Mouse (Mus musculus) T-helper 1 cell (primary cell): ENCODE measurements at regions not wholly inside any gene's neighbourhood (a gene's known extent, or its start where the extent isn't known, plus 50 kb on each side); places are given as distances from the start of the nearest gene placed in this dataset.

ENCODE experiments used
- in situ Hi-C: fragments of 300-600 bp; cut with MboI, MseI; formaldehyde crosslinking; loops from one replicate; pipeline ENCODE4 v1.15.1; 2025; ENCODE audit warnings: high pct_unique_total_duplicates

DNA sequence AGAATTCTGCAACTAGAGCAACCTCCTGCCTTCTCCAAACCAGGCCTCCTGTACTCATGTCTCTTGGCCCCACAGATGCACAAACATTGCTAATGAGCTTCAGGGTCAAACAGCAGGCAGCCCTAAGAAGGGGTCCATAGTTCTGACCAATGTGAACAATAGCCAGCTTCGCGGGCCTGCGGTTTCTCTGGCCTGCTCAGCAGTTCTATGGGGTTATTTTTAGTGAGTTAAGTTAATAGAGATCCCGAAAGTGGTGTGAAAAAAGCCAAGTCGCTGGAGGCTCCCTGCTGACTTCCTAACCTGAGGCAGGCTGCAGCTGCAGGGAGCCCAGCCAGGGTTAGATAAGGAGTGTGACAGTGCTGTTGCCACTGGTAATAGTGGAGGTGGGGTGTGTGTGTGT is 106.6 kb downstream of the Pdcd6ip start:
- in situ Hi-C loops: no loop called here

DNA sequence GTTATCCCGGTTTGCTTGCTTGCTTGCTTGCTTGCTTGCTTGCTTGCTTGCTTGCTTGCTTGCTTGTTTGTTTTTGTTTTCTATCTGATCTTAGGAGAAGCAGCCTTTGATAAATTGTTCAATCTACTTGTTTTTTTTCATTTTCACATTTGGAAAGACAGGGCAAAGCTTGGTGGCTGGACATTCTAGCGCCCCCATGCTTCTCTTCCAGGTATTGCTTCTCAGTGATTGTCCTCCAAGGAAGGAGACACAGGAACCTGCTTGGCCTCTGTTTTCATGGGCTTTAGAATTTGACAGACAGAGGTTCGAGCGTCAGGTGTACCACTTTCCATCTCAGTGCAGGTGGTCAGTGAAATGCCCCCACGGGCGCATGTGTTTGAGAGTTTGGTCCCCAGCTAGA is 120.8 kb downstream of the Pdcd6ip start:
- in situ Hi-C loops: loop anchor here (5.0 kb wide), 1 partner anchor 100 kb away; no protein-coding TSS in a partner anchor

DNA sequence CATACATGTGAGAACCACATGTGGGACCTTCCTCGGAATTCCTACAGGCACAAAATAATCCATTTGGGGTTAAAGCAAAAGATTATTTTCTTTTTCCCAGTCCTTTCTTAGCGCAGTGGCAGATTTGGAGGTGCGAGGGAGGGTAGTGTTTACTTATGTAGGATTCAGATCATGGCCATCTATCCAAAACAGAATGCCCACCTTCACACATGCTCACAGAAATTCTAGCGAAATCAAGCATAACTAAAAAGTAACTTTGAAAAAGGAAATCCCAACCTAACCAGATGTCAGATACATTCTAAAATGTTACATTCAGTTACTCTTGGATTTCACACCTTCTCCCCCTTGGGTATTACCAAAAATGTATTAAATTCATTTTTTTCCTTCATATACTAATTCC is 121.6 kb downstream of the Pdcd6ip start:
- in situ Hi-C loops: loop anchor here (5.0 kb wide), 1 partner anchor 99 kb away; no protein-coding TSS in a partner anchor

DNA sequence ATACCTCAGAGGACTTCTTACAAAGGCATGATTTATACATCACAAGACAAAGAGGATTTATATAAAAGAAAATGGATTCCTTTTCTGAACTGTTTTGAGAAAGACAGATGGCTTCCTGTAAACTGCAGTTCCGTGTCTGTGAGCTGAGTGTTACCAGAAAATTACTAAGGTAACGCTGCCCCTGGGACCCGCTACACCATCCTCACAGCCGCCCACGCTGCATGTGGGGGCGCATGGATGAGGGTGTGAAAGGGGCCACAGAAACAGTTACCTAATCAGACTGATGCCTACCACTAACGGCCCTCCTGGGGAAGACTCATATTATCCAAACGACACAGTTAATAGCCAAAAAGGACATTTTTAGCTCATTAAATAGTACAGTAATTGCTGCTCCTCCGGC is 129.8 kb downstream of the Pdcd6ip start:
- in situ Hi-C loops: no loop called here

DNA sequence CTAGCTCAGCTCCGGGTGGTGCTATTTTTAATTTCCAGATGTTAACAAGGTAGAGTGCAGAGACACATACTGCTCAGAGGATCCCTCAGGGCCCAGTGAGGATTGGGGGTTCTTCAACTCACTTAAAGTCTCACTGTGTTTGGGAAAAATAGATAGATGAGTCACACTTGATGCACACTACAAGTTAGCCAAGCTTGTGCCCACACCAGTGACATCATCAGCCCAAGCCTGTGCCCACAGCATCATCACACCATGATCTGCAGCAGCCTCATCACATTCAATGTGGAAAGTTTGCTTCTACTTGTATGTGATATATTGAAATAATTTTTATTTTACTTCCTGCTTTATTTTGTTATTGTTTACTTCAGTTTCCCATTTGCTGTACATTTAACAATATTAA is 139.2 kb downstream of the Pdcd6ip start:
- in situ Hi-C loops: no loop called here

DNA sequence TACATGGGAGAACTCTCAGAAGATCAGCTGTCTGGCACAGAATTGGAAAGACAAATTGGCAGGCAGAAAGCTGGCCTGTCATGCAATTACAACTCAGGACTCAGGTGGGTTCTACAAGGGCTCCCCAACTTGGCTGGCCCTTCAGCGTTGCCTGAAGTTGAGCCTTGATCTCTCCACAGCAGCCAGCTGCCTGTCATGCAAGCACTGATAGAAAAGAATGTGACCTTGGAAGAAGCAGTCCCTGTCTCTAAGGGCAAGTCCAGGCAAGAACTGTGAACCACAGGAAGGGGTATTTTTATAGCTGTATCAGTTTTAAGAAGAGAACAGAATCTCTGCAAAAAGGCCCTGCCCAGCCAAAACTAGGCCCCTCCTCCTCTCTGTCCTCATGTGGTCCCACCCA is 140.4 kb downstream of the Pdcd6ip start:
- in situ Hi-C loops: no loop called here

DNA sequence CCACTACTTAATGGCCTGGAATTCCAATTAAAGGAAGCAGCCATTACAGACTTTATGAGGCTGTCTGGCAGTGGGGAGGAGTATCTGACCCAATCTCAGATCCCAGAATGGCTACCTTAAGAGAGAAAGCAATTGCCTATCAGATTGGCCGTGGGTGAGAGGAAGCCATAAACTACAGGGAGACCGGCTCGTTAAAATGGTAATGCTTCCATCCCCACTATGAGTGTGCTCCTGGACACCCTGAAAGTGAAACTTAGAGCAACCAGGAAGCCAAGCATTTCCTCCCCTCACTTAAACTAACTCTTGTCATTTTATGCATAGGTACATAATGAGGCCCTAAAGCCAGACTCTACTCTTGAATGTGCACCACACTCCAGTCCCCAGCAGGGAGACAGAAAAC is 141.4 kb downstream of the Pdcd6ip start:
- in situ Hi-C loops: no loop called here

DNA sequence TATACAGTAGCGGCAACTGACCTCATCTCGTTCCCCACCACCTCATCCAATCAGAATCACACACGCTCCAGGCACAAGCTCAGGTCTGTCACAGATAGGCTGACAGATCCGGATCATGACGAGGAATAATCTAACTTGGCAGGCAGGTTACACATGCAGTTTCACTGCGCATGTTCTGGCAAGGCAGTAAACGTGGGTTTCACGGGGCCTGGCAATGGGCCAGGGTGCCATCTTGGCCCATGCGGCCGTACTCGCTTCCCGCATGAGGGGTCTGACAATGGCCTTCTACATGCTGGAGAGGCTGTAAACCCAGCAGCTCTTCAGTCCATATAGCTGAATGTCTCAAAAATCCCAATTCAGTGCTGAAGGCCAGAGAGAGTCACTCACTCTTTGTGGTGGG is 154.1 kb downstream of the Pdcd6ip start:
- in situ Hi-C loops: no loop called here

DNA sequence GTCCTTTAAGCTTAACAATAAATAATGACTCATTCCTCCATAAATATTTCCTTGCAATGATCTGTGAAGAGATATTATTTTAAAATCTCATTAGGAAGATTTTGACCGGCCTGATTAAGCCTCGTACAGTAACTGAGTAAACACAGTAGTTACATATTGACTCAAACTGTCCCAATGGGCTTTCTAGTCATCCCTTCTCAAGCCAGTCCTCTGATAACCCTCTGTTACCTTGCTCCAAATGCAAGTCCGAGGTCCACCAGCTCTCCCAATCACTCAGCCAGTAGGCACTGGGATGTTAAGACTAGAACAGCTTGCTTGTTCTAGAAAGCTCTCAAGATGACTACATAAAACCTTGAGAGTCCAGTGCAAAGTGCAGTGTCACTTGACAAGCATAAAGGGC is 160.6 kb downstream of the Pdcd6ip start:
- in situ Hi-C loops: no loop called here

DNA sequence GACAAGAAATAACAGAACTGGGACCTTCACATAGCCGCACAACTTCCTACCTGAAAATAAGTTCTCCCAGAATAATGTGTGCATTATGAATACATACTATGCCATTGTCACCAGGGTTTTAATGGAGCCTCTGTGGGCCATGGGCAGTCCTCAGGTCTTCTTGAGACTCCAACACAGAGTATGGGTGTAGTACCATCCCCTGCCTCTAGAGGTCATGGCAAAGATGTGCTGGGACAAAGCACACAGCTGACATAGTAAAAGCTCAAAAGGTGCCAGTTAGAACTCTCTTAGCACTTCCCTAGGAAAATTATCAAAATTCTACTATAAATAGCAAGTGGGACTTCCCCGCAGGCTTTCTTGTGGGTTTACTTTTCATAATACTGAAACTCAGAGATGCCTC is 179.5 kb downstream of the Pdcd6ip start:
- in situ Hi-C loops: no loop called here

DNA sequence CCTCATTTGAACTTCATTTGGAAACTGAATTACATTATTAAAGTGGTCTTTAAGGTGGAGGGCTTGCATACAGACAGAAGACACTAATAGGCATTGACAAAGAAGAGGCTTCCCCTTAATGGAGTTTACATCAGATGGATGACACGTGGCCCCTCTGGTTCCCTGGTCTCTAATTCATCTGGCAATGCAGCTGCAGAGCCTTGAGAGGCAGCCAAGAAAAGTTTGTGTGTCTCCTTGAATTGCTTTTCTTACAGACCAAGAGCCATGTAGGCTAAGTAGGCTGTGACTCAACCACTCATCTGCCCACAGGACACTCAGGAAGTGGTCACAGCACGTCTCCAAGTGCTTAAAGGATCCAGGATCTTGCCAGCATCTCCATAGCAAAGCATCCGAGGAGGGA is 183.8 kb downstream of the Pdcd6ip start:
- in situ Hi-C loops: no loop called here

DNA sequence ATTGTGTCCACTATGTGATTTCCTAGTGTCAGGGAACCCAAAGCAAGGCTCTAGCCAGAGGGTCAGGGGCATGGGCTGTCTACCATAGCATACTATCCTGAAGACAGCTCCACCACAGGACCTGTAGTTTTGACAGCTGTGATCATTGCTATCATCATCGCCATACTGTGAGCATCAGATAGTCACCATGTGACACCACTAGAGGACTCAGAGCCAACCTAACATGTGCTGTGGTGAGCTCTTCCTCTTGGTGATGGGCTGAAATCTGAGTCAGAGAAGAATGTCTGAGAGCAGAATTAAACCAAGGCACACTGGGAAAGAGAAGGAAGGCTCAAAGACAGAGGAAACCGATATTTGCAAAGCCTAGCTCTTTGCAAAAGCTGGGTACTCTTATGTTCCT is 184.9 kb downstream of the Pdcd6ip start:
- in situ Hi-C loops: no loop called here

DNA sequence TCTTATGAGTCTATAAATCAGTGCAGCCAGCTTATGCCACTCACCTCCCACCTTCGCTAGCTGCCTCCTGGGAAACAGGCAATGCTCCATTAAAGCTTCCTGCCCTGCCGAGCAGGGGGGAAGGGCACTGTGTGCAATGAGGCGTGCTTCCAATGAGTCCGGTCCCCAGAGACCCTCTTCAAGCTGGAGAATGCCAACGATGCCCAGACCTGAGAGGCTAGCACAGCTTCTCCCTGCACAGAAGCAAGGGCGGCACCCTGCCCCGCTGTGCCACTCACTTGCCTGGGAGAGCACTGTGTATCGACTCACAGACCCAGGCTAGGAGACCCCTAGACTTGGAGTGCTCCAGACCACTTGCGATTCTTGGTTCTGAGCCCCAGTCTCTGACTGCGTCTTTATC is 188.3 kb downstream of the Pdcd6ip start:
- in situ Hi-C loops: no loop called here

DNA sequence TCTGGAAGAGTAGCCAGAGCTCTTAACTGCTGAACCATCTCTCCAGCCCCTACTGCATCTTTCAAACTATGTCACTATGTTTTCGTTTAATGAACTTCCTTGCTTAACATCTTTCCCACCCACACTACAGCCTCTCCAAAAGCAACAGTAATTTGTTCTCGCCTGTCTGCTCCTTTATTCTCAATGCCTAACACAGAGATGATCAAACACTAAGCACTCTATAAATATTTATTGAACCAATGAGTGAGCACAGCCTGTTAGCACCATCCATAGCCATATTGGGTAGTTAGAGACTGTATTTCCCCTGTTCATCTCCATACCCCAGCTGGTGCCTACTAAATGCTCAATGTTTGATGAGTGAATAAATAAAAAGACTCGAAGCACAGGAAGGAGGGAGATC is 189.6 kb downstream of the Pdcd6ip start:
- in situ Hi-C loops: no loop called here

DNA sequence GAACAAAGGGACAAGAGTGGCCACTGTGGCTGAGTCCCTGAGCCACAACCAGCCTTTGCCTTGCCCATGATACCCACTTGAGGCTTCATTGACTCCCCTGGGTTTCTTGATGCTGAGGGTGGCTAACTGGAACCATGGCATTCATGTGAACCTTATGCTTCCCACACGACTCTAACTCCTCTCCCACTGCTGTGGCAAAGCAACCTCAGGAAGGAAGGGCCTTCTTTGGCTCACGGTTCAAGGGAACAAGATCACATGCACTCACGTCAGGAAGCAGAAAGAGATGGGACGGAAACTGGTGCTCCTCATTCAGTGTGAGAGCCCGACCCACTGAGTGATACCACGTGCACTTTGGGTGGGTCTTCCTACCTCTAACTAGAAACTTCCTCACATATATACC is 190.3 kb downstream of the Pdcd6ip start:
- in situ Hi-C loops: no loop called here

DNA sequence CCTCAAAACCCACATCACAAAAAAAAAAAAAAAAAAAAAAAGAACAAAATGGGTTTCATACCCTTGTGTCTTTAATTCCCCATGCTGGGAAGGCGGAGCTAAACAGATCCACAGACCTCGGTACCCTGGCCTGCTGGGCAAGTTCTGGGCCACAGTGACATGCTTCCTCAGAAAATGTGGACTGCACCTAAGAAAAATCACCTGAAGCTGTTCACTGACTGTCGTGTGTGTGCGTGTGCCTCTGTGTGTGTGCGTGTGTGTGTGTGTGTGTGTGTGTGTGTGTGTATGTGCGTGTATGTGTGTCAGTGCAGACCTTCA is 192.4 kb downstream of the Pdcd6ip start:
- in situ Hi-C loops: no loop called here

DNA sequence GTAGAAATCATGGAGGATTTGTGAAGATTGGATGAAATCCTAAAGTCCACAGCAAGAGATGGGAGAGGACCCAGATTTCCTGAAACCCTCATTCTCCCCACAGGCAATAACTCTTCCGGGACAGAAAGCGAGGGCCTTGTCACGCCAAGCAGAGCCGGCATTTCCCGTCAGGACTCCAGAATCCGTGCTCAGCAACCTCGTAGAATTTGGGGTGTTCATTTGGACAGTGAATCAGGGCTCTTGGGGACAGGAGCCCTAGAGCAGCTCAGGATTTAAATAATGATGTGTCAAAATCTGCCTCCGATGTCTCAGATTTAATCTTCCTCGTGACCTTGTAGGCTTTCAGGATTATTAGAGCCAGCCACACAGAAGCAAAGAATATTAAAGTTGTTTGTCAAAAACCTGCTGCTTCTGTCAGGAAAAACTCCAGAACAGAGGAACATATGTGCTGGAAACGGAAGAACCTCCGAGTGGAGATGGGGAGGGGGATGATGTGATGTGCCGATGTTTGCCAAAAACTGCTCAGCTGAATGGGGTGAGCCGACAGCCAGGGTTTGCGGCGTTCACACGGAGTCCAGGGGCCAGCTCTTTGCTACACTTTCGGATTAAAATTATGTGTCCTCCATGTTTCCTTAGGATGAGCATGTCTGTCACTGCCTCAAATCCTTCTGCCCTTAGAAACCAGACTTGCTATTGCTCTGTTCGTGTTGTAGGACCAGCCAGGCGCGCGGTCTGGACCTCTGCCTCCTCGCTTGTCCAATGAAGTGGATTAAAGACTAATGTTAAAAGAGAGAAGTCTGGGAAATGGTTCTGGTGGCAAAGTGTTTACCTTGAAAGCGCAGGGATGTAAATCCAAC is 193.0 kb downstream of the Pdcd6ip start:
- in situ Hi-C loops: no loop called here

DNA sequence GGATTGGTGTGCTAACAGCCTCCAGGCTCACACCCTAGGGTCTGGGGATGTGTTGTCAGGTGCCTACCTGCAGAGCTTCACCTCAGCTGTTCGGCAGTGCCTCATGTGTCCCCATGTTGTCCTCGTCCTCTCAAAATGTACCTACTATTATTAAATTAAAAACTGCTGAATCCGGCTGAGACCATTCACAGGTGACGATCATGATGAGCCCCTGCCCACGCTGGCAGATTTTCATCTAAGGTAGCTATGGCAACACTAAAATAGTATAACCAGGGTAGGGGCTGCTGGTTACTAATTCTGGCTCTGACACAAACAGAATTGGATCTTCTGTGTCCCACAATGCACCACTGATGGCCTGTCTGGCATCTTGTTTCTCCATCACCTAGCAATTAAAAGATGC is 196.8 kb downstream of the Pdcd6ip start:
- in situ Hi-C loops: no loop called here

DNA sequence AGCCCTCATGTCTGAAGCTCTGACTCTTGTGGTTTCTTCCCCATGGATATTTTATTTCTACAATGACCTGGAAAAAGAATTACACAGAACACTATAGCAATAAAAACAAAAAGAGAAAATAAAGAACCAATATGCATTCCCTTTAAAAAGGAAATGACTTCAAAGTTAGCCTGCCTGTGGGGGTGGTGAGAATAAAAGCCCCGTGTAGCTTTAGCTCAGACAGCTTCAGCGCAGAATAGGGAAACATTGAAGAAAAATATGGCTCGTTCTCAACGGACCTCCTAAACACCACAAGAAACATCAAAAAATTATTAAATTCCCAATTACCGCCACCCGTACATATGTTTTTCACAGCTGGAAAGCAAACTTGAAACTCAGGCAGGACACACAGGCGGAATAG is 198.7 kb downstream of the Pdcd6ip start:
- in situ Hi-C loops: no loop called here

DNA sequence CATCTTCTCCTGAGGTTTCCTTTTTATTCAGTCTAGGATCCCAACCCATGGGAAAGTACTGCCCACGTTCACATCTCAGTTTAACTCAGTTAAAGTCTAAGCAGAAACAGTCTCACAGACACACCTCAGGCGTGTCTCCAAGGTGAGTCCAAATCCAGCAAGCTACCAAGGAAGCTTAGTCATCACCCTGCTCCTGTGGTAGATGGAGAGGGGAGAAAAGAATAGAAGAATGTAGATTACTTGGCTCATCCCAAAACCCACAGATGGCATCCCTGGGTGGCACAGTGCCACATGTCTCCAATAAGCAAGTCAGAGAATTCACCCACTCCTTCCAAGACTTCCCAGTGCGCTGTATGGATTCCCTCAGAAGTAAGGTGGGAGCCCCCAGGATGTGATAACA is 199.2 kb downstream of the Pdcd6ip start:
- in situ Hi-C loops: no loop called here

DNA sequence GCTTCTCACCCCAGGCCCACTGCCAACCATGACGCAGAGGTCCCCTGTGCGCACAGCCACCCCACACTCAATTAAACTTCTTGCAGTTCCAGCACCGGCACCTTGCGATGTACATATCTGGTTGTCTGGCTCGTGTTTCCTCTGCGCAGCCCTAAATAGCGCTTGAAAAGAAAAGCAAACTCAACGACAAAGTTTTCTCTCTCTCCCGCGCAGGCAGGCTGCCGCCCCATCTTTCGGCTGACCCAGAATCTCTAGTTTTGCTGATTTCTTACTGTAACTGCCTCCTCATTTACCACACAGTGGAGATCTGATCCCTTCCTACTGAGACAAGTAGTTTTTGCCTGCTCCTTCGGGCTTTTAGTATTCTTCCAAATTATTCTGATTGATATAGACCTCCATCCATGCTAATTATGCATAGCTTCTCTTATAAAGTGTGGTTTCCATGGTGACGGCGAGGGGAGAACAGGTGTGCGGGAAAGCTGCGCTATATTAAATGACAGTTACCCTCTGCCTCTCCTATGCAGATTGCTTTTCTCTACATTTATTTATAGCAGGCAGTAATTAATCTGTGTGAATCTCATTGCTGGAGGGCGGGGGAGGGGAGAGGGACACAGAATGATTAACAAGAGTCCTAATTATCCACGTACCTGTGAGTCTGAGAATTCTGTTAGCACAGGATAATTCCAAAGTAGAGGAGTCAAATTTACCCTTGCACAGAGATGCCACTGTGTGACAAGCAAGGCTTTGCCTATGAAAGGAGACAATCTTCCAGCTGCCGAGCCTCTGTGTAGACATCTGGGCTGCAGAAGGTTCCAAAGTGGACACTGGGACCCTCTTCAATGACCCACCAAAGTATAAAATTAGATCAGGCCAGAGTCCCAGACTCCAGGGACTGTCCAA is 200.2 kb downstream of the Pdcd6ip start:
- in situ Hi-C loops: no loop called here

DNA sequence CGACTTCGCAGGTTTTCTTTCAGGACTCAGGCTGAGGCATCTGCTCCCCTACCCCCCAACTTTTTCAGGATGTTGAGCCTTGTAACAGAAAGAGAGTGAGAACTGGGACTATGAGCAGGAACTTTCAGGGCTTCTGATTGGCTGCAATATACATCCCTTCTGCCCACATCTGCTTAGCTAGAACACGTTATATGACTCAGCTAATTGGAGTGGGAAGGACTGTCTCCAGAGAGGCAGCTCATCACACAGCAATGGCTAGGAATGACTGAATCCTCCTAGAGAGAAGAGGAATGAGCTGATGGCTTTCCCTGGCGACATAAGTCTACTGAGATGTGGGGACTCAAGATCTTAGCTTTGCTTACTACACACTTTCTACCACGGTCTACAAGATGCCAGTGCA is 208.8 kb downstream of the Pdcd6ip start:
- in situ Hi-C loops: no loop called here

DNA sequence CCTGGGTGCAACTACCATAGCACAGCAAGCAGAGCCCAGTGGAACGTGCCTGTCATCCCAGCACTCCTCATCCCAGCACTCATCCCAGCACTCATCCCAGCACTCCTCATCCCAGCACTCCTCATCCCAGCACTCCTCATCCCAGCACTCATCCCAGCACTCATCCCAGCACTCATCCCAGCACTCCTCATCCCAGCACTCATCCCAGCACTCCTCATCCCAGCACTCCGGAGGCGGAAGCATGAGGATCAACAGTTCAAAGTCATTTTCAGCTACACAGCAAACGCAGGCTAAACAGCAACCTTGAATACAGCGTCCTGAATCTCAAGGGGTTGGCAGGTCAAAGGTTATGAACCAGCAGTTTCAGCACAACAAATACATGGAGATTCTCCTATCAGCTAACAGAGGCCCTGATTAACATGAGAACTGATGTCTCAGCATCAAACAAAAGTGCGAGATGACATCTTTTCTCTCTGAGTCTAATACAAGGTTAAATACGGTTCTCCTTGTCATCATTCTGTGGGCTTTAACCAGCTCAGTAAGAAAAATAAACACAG is 211.8 kb downstream of the Pdcd6ip start:
- in situ Hi-C loops: no loop called here
